Mouse (Mus musculus) midbrain, embryonic 11.5 days (tissue): Measurements from ENCODE around the gene Cd82. TPM values are rescaled to one million over a fixed set of nuclear protein-coding genes. Genes with fewer than 3 reads are reported as not detected.
A peak's percentile ranks its signal among the peaks of the same experiment; 100 is the strongest.

Source experiments
- ATAC-seq: fragments of 200-750 bp; cut with Nextera tagmentation; 2 replicates; pipeline ENCODE4 v1.8.0; 2017; ENCODE audit warnings: moderate TSS enrichment, moderate library complexity; ENCODE audit not compliant: low FRiP score
- DNase-seq: peaks from one replicate; pipeline ENCODE4 v3.0.0; 2015; ENCODE audit warnings: low spot score; ENCODE audit errors: missing footprints
- H3K27ac ChIP-seq: fragments of 300-500 bp; sonication (generic); 2 replicates; pipeline ENCODE4 v1.5.1; 2014; ENCODE audit warnings: low read depth, low read length
- H3K27me3 ChIP-seq: fragments of 300-500 bp; sonication (generic); 2 replicates; pipeline ENCODE4 v1.6.1; 2014; ENCODE audit warnings: mild to moderate bottlenecking, low read length, moderate library complexity, mixed read lengths; ENCODE audit not compliant: control insufficient read depth, insufficient read depth
- H3K36me3 ChIP-seq: fragments of 300-500 bp; sonication (generic); 2 replicates; pipeline ENCODE4 v1.6.1; 2014; ENCODE audit warnings: mild to moderate bottlenecking, low read length, moderate library complexity, mixed read lengths; ENCODE audit not compliant: control insufficient read depth, insufficient read depth
- H3K4me1 ChIP-seq: fragments of 300-500 bp; sonication (generic); 2 replicates; pipeline ENCODE4 v1.6.1; 2014; ENCODE audit warnings: low read length; ENCODE audit not compliant: control insufficient read depth, insufficient read depth
- H3K4me2 ChIP-seq: fragments of 300-500 bp; sonication (generic); 2 replicates; pipeline ENCODE4 v1.6.1; 2014; ENCODE audit warnings: mild to moderate bottlenecking, moderate library complexity
- H3K4me3 ChIP-seq: fragments of 300-500 bp; sonication (generic); 2 replicates; pipeline ENCODE4 v1.5.1; 2014; ENCODE audit warnings: low read depth, low read length
- H3K9ac ChIP-seq: fragments of 300-500 bp; sonication (generic); 2 replicates; pipeline ENCODE4 v1.6.1; 2014; ENCODE audit warnings: low read length
- H3K9me3 ChIP-seq: fragments of 300-500 bp; sonication (generic); 2 replicates; pipeline ENCODE4 v1.6.1; 2016; ENCODE audit warnings: low read length; ENCODE audit not compliant: control insufficient read depth
- WGBS: fragments of 180-500 bp; shearing (Covaris S2); extraction: QIAGEN DNeasy Blood & Tissue Kit; methylation state at CpG from one replicate; pipeline ENCODE4 v1.1.7; 2014; 5-methylcytosine and 5-hydroxymethylcytosine counted together
- polyA plus RNA-seq: library from polyadenylated mRNA; unstranded; fragments of >200 nt; fragmentation: Nextera tagmentation; extraction: Ambion mirVana; gene quantifications from 2 replicates; pipeline ENCODE4 v1.2.1, GENCODE M21; 2014

The Cd82 gene
- polyA plus RNA-seq, 1 experiment from 2014 or later: 3.7 TPM

DNA sequence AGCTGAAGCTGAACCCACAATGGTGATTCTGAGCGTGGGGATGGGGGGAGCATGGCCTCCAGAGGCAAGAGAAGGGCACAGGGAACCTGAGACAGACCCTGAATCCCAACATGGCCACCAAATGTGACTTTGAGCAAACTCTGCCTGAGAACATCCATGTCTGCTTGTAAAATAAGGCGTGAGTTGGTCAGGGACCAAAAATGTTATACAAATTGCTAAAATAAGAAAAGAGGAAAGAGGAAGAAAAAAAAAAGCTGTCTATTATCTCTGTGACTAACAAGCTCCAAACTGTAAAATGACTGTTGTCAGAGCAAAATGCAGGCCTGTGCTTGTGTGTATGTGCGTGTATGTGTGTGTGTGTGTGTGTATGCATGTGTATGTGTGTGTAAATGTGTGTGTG, 30.6 kb upstream of the Cd82 start:
- H3K4me3 ChIP-seq: no peak overlapping the region
- H3K9ac ChIP-seq: no peak overlapping the region
- no peak for ATAC-seq
- H3K36me3 ChIP-seq: no peaks in the 10 kb centered on the region
- peak; percentile 67 for DNase-seq
- 77% methylated on average over 3 of the region's 3 CpGs for WGBS
- H3K27ac ChIP-seq: no peak overlapping the region
- H3K4me1 ChIP-seq: no peaks in the 10 kb centered on the region
- no peaks in the 10 kb centered on the region for H3K9me3 ChIP-seq
- H3K4me2 ChIP-seq: no peak overlapping the region
- no peaks in the 10 kb centered on the region; the same call in 1 of the 2 replicates for H3K27me3 ChIP-seq

- Histone ChIP-seq H3K4me3 (no peak overlapping the region), H3K4me1 (no peaks in the 10 kb centered on the region), H3K9me3 (no peaks in the 10 kb centered on the region), H3K4me2 (no peak overlapping the region), H3K27ac (no peak overlapping the region), H3K36me3 (no peaks in the 10 kb centered on the region), H3K27me3 (no peaks in the 10 kb centered on the region; the same call in 1 of the 2 replicates), H3K9ac (no peak overlapping the region)
- 93% methylated on average over 2 of the region's 2 CpGs for WGBS
- no peak for ATAC-seq
- DNase-seq: no peak
Measured at GRCm38 (mm10) chr2:93490516-93490915, 27.6 kb upstream of the Cd82 start.

GRCm38 (mm10) chr2:93488911-93489587, 26.1 kb upstream of the Cd82 start:
- no peak overlapping the region for H3K4me3 ChIP-seq
- DNase-seq (no peak), ATAC-seq (0 out of 2 replicates have a peak, but pooled peaks have one; percentile 14)
- H3K9me3 ChIP-seq: no peaks in the 10 kb centered on the region
- H3K27ac ChIP-seq: no peak overlapping the region
- no peaks in the 10 kb centered on the region; the same call in 1 of the 2 replicates for H3K27me3 ChIP-seq
- H3K4me1 ChIP-seq: no peaks in the 10 kb centered on the region
- H3K36me3 ChIP-seq: no peaks in the 10 kb centered on the region
- H3K4me2 ChIP-seq: no peak overlapping the region
- WGBS: 33% methylated on average over 19 of the region's 19 CpGs
- H3K9ac ChIP-seq: no peak overlapping the region

- Histone ChIP-seq H3K36me3 (no peaks in the 10 kb centered on the region), H3K27ac (no peak overlapping the region), H3K4me3 (no peak overlapping the region), H3K9me3 (no peaks in the 10 kb centered on the region), H3K4me1 (peaks cover 7% of the 10 kb centered on the region; the same call in 1 of the 2 replicates), H3K27me3 (no peaks in the 10 kb centered on the region; the same call in 1 of the 2 replicates), H3K9ac (no peak overlapping the region), H3K4me2 (no peak overlapping the region)
- 69% methylated on average over 9 of the region's 9 CpGs for WGBS
- DNase-seq: peak; percentile 76
- no peak for ATAC-seq
Measured at GRCm38 (mm10) chr2:93485459-93485858, 22.5 kb upstream of the Cd82 start.

- no peaks in the 10 kb centered on the region for H3K36me3 ChIP-seq
- no peak overlapping the region for H3K9ac ChIP-seq
- no peaks in the 10 kb centered on the region for H3K27me3 ChIP-seq
- no peak for DNase-seq
- ATAC-seq: no peak
- no peaks in the 10 kb centered on the region for H3K9me3 ChIP-seq
- H3K4me2 ChIP-seq: no peak overlapping the region
- H3K4me1 ChIP-seq: peaks cover 7% of the 10 kb centered on the region; the same call in 1 of the 2 replicates
- no peak overlapping the region for H3K27ac ChIP-seq
- no peak overlapping the region for H3K4me3 ChIP-seq
- WGBS: 51% methylated on average over 6 of the region's 6 CpGs
Measured at GRCm38 (mm10) chr2:93482036-93482644, 19.2 kb upstream of the Cd82 start.

DNA sequence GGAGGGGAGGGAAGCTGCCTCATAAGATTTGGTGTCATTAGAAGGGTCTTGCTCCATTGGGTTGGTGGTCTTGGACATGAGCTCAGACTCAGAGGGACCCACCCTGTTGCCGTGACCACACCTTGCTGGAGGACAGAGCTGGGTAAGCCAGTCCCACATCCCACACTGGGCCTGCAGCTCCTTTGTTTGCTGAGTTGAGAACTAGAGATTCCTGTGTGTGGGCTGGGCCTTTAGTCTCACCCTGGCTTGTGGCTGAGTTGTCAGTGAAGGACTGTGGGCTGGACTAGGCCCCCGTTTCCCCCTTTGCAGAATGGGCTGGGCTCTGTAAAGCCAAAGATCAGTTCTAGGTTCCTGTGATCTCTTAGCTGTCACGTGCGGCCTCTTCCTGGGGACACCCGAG, 15.8 kb upstream of the Cd82 start:
- 76% methylated on average over 5 of the region's 5 CpGs for WGBS

DNA sequence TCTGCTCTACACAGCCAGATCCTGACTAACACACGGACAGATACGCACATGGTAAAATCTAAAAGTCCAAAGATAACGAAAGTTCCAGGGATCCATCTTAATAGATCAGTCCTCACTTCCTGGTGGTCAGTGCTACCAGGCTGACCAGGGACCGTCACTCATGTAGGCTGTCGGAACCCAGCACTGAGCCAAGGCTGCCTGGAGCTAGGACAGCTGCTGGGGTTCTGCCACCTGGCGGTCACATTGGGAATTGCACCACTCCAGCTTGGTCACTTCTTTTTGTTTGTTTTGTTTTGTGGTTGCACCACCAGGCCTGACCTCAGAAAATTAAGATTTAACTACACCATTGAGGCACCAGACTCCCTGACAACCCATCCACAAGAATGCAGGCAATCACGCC, 14.6 kb upstream of the Cd82 start:
- H3K9me3 ChIP-seq: no peaks in the 10 kb centered on the region
- H3K4me1 ChIP-seq: peaks cover 6% of the 10 kb centered on the region; the same call in 1 of the 2 replicates
- H3K4me3 ChIP-seq: no peak overlapping the region
- H3K4me2 ChIP-seq: no peak overlapping the region
- ATAC-seq: peak; percentile 36; the same call in 1 of the 2 replicates
- H3K36me3 ChIP-seq: no peaks in the 10 kb centered on the region
- 40% methylated on average over 7 of the region's 7 CpGs for WGBS
- no peak overlapping the region for H3K27ac ChIP-seq
- H3K27me3 ChIP-seq: no peaks in the 10 kb centered on the region; the same call in 1 of the 2 replicates
- H3K9ac ChIP-seq: no peak overlapping the region
- peak; percentile 97 for DNase-seq

More for the DNA sequence above, 15.8 kb upstream of the Cd82 start:
- H3K9ac ChIP-seq: no peak overlapping the region
- H3K27ac ChIP-seq: no peak overlapping the region
- DNase-seq: no peak
- peaks cover 7% of the 10 kb centered on the region; the same call in 1 of the 2 replicates for H3K4me1 ChIP-seq
- no peak for ATAC-seq
- H3K27me3 ChIP-seq: no peaks in the 10 kb centered on the region; the same call in 1 of the 2 replicates
- no peaks in the 10 kb centered on the region for H3K9me3 ChIP-seq
- H3K4me3 ChIP-seq: no peak overlapping the region
- H3K36me3 ChIP-seq: no peaks in the 10 kb centered on the region
- no peak overlapping the region for H3K4me2 ChIP-seq

- Histone ChIP-seq H3K27ac (no peak overlapping the region), H3K9ac (no peak overlapping the region), H3K4me2 (no peak overlapping the region), H3K4me3 (no peak overlapping the region), H3K36me3 (no peaks in the 10 kb centered on the region), H3K9me3 (no peaks in the 10 kb centered on the region), H3K4me1 (no peaks in the 10 kb centered on the region), H3K27me3 (no peaks in the 10 kb centered on the region; the same call in 1 of the 2 replicates)
- ATAC-seq (no peak), DNase-seq (no peak)
- WGBS: 87% methylated on average over 7 of the region's 7 CpGs
Measured at GRCm38 (mm10) chr2:93476487-93476886, 13.5 kb upstream of the Cd82 start.

DNA sequence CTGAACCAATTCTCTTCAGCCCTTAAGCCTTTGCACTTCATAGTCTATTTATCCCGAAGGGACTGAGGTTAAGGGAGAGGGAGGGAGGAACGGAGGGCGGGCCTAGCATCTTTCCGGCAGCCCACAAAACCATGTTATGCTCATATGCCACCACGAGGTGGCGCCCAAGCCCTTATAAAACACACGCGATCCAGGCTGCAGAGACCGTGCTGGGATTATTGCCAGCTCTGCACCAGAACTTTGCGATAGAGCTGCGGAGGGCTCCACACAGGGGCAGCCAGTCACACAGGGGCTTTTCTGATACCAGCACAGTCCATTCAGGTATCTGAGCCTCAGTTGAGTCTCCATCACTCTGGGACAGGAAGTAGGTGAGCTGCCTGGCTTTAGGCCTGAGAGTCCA, 12.1 kb upstream of the Cd82 start:
- no peaks in the 10 kb centered on the region for H3K9me3 ChIP-seq
- H3K4me3 ChIP-seq: no peak overlapping the region
- H3K36me3 ChIP-seq: no peaks in the 10 kb centered on the region
- H3K9ac ChIP-seq: no peak overlapping the region
- DNase-seq (peak; percentile 99), ATAC-seq (peak; percentile 59)
- no peak overlapping the region for H3K27ac ChIP-seq
- WGBS: 1% methylated on average over 11 of the region's 11 CpGs
- no peaks in the 10 kb centered on the region; the same call in 1 of the 2 replicates for H3K27me3 ChIP-seq
- no peak overlapping the region for H3K4me2 ChIP-seq
- peaks cover 7% of the 10 kb centered on the region for H3K4me1 ChIP-seq
